Mouse (Mus musculus) midbrain, embryonic 14.5 days (tissue): ENCODE data around the gene Chst10. TPM values are rescaled to one million over a fixed set of nuclear protein-coding genes. Genes with fewer than 3 reads are reported as not detected.

ENCODE experiments used
- ATAC-seq: fragments of 200-750 bp; cut with Nextera tagmentation; 2 replicates; pipeline ENCODE4 v1.8.0; 2017; ENCODE audit warnings: moderate number of reproducible peaks, moderate library complexity; ENCODE audit not compliant: low FRiP score, low TSS enrichment
- DNase-seq: peaks from one replicate; pipeline ENCODE4 v3.0.0-alpha.2; 2015
- H3K27ac ChIP-seq: fragments of 300-500 bp; sonication (generic); replicated peaks from 2 replicates; pipeline ENCODE4 v1.5.1; 2014; ENCODE audit warnings: mild to moderate bottlenecking, low read depth, low read length, moderate library complexity
- H3K27me3 ChIP-seq: fragments of 300-500 bp; sonication (generic); 2 replicates; pipeline ENCODE4 v1.6.1; 2014; ENCODE audit warnings: low read length, control low read depth, mixed read lengths; ENCODE audit not compliant: control insufficient read depth, insufficient read depth
- H3K36me3 ChIP-seq: fragments of 300-500 bp; sonication (generic); 2 replicates; pipeline ENCODE4 v1.6.1; 2014; ENCODE audit warnings: low read length, control low read depth; ENCODE audit not compliant: control insufficient read depth, insufficient read depth
- H3K4me1 ChIP-seq: fragments of 300-500 bp; sonication (generic); 2 replicates; pipeline ENCODE4 v1.6.1; 2014; ENCODE audit warnings: mild to moderate bottlenecking, antibody characterized with exemption, low read length, control low read depth; ENCODE audit not compliant: control insufficient read depth, insufficient read depth
- H3K4me2 ChIP-seq: fragments of 300-500 bp; sonication (generic); 2 replicates; pipeline ENCODE4 v1.6.1; 2014; ENCODE audit warnings: mild to moderate bottlenecking, low read length, moderate library complexity
- H3K4me3 ChIP-seq: fragments of 300-500 bp; sonication (generic); replicated peaks from 2 replicates; pipeline ENCODE4 v1.5.1; 2014; ENCODE audit warnings: low read depth, low read length
- H3K9ac ChIP-seq: fragments of 300-500 bp; sonication (generic); replicated peaks from 2 replicates; pipeline ENCODE4 v1.6.1; 2014; ENCODE audit warnings: mild to moderate bottlenecking, low read length, moderate library complexity
- H3K9me3 ChIP-seq: fragments of 300-500 bp; sonication (generic); 2 replicates; pipeline ENCODE4 v1.6.1; 2016; ENCODE audit warnings: low read length, control low read depth, mixed read lengths; ENCODE audit not compliant: control insufficient read depth
- WGBS: fragments of 180-500 bp; shearing (Covaris S2); extraction: QIAGEN DNeasy Blood & Tissue Kit; methylation state at CpG from one replicate; pipeline ENCODE4 v1.1.7; 2014; 5-methylcytosine and 5-hydroxymethylcytosine counted together
- polyA plus RNA-seq: library from polyadenylated mRNA; unstranded; fragments of >200 nt; fragmentation: Nextera tagmentation; extraction: Ambion mirVana; gene quantifications from 2 replicates; pipeline ENCODE4 v1.2.1, GENCODE M21; 2014

Chst10 gene
- polyA plus RNA-seq, 1 experiment from 2014 or later, result 67.7 TPM

- Histone ChIP-seq H3K4me3 (no peak overlapping the region), H3K27ac (no peak overlapping the region), H3K36me3 (no peaks in the 10 kb centered on the region), H3K27me3 (0 out of 2 replicates have a peak, but pooled peaks cover 2% of the 10 kb centered on the region), H3K9me3 (no peaks in the 10 kb centered on the region), H3K4me1 (peaks cover 3% of the 10 kb centered on the region), H3K9ac (no peak overlapping the region), H3K4me2 (no peak overlapping the region)
- 88% methylated on average over 1 of the region's 1 CpGs for WGBS
- no peak for DNase-seq
- ATAC-seq, result no peak
These were observed 55.1 kb downstream of the Chst10 start for GRCm38 (mm10) chr1:38842861-38843260.

- Histone ChIP-seq H3K36me3 (no peaks in the 10 kb centered on the region), H3K9me3 (no peaks in the 10 kb centered on the region), H3K4me1 (no peaks in the 10 kb centered on the region), H3K27ac (no peak overlapping the region), H3K4me2 (no peak overlapping the region), H3K4me3 (no peak overlapping the region), H3K27me3 (0 out of 2 replicates have a peak, but pooled peaks cover 2% of the 10 kb centered on the region), H3K9ac (no peak overlapping the region)
- WGBS, result 44% methylated on average over 1 of the region's 1 CpGs
- ATAC-seq, result no peak
- DNase-seq, result no peak
These were observed 58.0 kb downstream of the Chst10 start for GRCm38 (mm10) chr1:38839944-38840343.

GRCm38 (mm10) chr1:38836477-38836872, 61.5 kb downstream of the Chst10 start, which contains the start of gene Lonrf2:
Lonrf2 (minus strand) TSS chr1:38836711.
- DNase-seq (peak; percentile 92), ATAC-seq (peak; percentile 91)
- no peaks in the 10 kb centered on the region for H3K4me1 ChIP-seq
- H3K36me3 ChIP-seq, result 0 out of 2 replicates have a peak, but pooled peaks cover 3% of the 10 kb centered on the region
- H3K27ac ChIP-seq, result peak within 1 kb of the TSS; percentile 96
- WGBS, result under 1% methylated on average over 47 of the region's 47 CpGs
- no peaks in the 10 kb centered on the region for H3K9me3 ChIP-seq
- 0 out of 2 replicates have a peak, but pooled peaks cover 2% of the 10 kb centered on the region for H3K27me3 ChIP-seq
- peak within 1 kb of the TSS; percentile 95 for H3K4me2 ChIP-seq
- H3K9ac ChIP-seq, result peak within 1 kb of the TSS; percentile 94
- H3K4me3 ChIP-seq, result peak within 1 kb of the TSS; percentile 65

GRCm38 (mm10) chr1:38835568-38836476, 62.1 kb downstream of the Chst10 start:
- 0 out of 2 replicates have a peak, but pooled peaks cover 3% of the 10 kb centered on the region for H3K36me3 ChIP-seq
- DNase-seq, result peak; percentile 77
- peak overlapping the region; percentile 94 for H3K9ac ChIP-seq
- no peaks in the 10 kb centered on the region for H3K9me3 ChIP-seq
- ATAC-seq, result peak; percentile 69
- peak overlapping the region; percentile 96 for H3K27ac ChIP-seq
- no peaks in the 10 kb centered on the region for H3K4me1 ChIP-seq
- peak overlapping the region; percentile 95 for H3K4me2 ChIP-seq
- H3K4me3 ChIP-seq, result peak overlapping the region; percentile 65
- WGBS, result 1% methylated on average over 102 of the region's 103 CpGs
- 0 out of 2 replicates have a peak, but pooled peaks cover 2% of the 10 kb centered on the region for H3K27me3 ChIP-seq

DNA sequence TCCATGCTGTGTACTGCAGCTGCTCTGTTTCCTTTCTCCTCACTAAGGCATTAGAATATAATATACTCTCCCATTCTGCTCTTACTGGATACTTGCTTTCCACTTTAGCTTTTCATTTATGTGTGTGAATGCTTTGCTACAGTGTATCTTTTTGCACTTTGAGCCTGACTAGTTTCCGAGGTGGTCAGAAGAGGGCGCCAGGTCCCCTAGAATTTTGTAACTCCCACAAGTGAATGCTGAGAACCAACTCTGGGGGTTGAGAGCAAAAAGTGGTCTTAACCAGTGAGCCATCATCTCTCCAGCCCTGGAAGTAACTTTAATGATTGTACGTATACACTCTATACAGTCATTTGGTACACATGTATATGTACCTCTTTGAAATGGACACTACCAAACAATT, 63.1 kb downstream of the Chst10 start:
- peak overlapping the region; percentile 95 for H3K4me2 ChIP-seq
- WGBS, result 29% methylated on average over 3 of the region's 3 CpGs
- H3K36me3 ChIP-seq, result peaks cover 3% of the 10 kb centered on the region; the same call in 1 of the 2 replicates
- H3K9ac ChIP-seq, result no peak overlapping the region
- H3K27ac ChIP-seq, result no peak overlapping the region
- peak; percentile 70 for DNase-seq
- H3K9me3 ChIP-seq, result no peaks in the 10 kb centered on the region
- H3K27me3 ChIP-seq, result 0 out of 2 replicates have a peak, but pooled peaks cover 2% of the 10 kb centered on the region
- ATAC-seq, result no peak
- H3K4me1 ChIP-seq, result no peaks in the 10 kb centered on the region
- H3K4me3 ChIP-seq, result peak overlapping the region; percentile 65

DNA sequence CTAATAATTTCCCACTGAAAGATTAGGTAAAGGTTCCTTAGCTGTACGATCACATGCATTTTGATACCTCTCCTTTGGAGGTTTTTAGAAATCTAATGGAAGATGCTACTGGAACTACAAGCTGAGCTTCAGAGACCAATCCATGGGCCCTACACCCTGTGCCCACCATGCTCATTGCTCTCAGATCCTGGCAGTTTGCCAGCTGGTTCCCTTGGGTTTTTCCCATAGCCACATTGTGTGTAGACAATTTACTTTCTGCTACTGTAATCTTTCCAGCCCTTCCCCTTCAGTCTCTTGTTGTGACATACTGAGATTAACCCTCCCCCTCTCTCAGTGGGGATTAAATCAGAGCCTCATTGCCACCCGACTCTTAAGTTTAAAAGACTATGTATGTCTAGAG, 73.0 kb downstream of the Chst10 start:
- DNase-seq (peak; percentile 32), ATAC-seq (no peak)
- H3K4me1 ChIP-seq, result no peaks in the 10 kb centered on the region; the same call in 1 of the 2 replicates
- H3K36me3 ChIP-seq, result peaks cover 3% of the 10 kb centered on the region; the same call in 1 of the 2 replicates
- no peak overlapping the region for H3K9ac ChIP-seq
- WGBS, result 68% methylated on average over 2 of the region's 2 CpGs
- no peak overlapping the region for H3K27ac ChIP-seq
- no peaks in the 10 kb centered on the region for H3K27me3 ChIP-seq
- no peak overlapping the region for H3K4me2 ChIP-seq
- H3K9me3 ChIP-seq, result no peaks in the 10 kb centered on the region
- no peak overlapping the region for H3K4me3 ChIP-seq

GRCm38 (mm10) chr1:38823851-38824250, 74.1 kb downstream of the Chst10 start:
- H3K4me2 ChIP-seq, result no peak overlapping the region
- no peak overlapping the region for H3K4me3 ChIP-seq
- H3K4me1 ChIP-seq, result no peaks in the 10 kb centered on the region; the same call in 1 of the 2 replicates
- WGBS, result 79% methylated on average over 2 of the region's 2 CpGs
- H3K9me3 ChIP-seq, result no peaks in the 10 kb centered on the region
- H3K36me3 ChIP-seq, result peaks cover 10% of the 10 kb centered on the region
- no peaks in the 10 kb centered on the region for H3K27me3 ChIP-seq
- no peak overlapping the region for H3K9ac ChIP-seq
- DNase-seq (no peak), ATAC-seq (no peak)
- no peak overlapping the region for H3K27ac ChIP-seq

- ATAC-seq, result no peak
- Histone ChIP-seq H3K27me3 (no peaks in the 10 kb centered on the region), H3K36me3 (peaks cover 34% of the 10 kb centered on the region), H3K4me1 (peaks cover 3% of the 10 kb centered on the region; the same call in 1 of the 2 replicates), H3K4me2 (no peak overlapping the region), H3K27ac (no peak overlapping the region), H3K9me3 (no peaks in the 10 kb centered on the region), H3K4me3 (no peak overlapping the region), H3K9ac (no peak overlapping the region)
- DNase-seq, result no peak
These were observed 78.3 kb downstream of the Chst10 start for GRCm38 (mm10) chr1:38819691-38820090.
